Mouse (Mus musculus): ENCODE data around the gene Pced1a.

Pced1a gene

DNA sequence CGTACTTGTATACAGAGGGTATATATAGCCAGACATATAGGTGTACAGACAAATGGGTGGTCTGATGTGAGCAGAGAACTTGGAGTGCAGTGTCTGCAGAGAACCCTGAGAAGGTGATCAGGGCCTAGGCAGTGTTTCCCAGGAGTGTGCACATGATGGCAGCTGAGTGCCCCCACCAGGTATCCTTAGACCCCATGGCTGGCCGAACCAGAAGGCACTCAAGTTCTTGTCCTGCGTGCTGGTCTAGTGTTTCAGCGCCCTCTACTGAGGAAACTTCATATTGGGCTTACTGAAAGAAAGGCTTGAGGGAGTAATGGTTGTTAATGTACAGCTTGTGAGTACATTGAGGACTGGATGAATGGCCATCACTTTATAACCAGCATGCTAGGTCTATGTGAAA, 8.7 kb upstream of the Pced1a start:
- DNase-seq: peak; percentile 47

DNA sequence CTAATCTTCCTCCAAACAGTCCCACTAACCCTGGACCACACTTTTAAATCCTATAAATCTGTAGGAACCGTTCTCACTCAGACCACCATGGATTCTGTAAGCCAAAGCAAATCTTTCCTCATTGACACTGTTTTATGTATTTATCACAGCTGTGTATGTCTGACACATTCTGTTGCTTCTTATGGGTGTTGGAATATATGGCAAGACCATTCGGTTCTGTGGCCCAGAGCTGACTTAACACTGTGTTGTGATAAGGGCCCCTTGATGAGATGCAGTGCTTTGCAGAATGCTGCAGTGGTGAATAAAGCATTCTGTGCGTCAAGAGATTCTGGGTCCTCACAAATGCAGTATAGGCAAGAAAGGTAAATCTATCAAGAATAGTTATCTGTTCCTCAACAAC, 7.7 kb upstream of the Pced1a start:
- no peak for DNase-seq

DNA sequence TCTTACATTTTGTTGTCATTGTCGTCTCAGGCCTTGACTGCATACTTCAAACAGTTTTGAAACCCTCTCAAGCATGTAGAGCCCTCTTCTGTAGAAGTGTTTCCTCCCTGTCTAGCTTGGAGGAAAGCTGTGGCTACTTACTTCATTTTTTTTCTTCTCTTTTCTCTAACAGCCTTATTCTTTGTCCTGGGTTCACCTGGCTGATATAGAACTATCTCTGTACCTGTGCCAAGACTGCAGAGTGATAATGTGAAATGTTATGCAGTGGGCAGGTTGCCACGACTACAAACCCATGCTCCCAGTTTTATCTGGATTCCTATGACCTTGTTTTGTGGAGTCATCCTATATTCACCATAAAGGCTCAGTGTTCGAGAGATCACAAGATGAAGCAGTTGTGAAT, 6.0 kb upstream of the Pced1a start:
- DNase-seq: no peak

DNA sequence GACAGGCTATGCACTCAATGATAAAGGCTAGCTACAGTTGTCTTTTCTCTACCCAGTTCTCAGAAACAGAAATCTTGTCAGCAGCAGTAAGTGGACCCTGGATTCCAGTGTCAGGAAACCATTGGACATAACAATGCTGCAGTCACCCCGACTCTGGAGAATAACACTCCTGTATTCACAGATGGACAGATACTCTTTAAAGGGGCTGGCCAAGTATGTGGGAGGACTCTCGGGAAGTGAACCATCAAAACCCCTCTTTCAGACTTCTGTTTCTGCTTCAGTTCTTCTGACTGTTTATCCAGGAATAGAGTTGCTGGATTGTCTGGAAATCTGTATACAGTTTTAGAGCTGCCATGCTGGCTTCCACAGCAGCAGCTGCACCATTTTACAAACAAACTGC, 5.3 kb upstream of the Pced1a start:
- DNase-seq: no peak

DNA sequence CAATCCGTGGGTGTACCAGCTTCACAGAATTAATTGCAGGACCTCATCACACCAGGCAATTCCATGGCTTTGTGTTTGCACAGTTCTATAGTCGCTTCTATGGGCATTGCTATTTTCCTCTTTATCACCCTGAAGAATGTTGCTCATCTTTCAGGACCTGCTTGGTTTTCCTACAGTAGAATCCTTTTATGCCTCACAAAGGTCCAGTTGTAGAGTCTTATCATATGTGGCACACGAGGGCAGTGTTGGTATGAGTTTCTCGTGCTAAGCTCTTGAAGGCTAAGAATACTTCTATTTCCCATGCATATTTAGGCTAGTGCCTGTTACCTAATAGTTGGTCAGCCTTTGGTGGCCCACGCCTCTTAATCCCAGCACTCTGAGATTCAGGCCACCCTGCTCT, 611 bp upstream of the Pced1a start:
- no peak for DNase-seq

DNA sequence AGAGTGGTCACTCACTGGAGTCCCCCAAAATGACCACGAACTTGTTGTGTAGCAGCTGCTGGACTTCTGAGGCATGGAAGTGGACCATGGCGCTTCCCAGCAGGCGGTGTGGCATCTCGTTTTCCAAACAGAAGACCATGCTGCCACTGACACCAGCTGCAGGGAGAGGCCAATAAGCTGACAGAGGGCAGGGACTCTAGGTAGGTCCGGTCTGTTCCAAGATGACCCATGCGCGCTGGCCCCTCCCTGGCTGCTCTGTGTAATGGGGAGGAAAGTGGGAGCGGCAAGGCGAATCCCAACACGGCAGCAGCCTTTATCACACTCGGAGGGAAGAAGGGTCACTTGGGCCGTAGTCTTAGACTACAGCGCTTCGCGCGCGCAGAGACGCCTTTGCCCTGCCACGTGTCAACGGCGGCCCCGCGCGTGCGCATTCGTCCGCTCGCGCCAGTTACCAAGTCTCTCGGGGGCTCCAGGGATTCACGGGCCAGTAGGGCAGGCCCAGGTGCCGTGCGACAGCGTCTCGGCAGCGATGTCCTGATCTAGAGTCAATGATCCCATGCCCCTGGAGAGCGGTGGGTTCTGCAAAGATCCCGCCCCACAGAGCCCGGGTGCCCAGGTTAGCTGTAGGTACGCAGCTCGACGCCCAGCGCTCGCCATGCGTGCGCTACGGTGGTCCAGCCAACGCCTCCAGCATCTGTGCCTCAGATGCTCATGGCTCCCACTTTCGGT, 940 bp downstream of the Pced1a start:
- peak; percentile 79 for DNase-seq

DNA sequence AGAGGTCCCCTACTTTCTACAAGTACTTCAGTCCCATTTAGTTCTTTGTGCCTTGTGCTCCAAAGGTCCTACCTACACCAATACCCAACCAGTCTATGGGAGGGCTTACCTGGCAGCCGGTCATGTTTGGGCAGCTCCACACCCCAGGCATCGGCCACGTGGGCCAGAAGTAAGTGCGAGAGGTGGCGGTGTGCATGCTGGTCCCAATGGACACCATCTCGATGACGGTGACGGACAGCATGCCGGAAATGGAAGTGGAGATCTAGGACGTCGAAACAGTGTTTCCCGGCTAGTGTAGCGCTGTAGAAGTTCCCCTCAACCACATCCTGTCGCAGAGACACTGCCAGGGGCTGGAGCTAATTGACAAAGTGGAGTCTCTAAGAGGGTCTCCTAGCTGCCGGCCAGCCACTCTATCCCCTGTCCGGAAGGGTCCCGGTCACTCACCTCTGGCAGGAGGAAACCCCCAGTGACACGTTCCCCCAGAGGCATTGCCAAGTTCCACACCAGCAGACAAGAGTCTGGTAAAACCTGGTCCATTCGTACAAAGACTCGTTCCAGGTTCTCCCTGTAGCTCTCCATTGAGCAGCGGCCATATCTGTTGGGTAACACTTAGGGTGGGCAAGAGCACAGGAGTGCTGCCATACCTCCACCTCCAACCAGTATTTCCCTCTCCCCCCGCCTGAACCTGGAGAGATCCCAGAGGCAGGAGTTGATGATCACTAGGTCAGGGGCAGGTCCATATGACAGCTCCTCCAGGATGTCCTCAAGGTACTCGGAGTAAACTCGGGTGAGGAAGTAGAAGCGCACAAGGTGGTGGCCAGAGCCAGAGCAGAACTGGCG, 2.5 kb downstream of the Pced1a start:
- DNase-seq: peak; percentile 14

DNA sequence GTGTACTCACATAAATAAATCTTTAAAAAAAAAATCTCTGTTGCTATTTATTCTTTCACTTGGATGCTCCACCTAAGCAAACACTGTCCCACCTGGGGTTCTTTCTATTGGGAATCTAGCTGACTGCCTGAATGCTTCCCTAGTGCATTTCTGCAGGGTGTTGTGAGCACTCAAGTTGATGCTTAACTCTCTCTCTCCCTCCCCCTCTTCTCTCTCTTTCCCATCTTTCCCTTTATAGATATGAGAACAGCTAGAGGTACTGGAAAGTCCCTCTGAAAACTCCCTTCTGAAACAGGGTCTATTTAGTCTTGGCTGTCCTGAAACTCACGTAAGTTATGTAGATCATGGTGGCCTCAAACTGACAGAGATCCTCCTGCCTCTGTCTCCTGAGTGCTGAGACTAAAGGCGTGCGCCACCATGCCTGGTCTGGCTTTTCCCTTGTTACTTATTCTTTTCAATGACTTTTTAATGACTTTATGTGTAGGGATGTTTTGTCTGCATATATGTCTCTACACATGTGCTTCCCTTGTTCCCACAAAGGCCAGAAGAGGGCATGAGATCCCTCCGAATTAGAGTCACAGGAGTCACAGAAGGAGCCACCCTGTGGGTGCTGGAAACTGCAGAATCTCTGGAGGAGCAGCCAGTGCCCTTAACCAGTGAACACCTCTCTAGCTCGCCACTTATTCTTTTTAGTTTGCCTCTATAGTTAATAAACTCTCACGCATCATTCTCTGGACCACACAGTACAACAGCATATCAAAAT, 10.2 kb downstream of the Pced1a start:
- no peak for DNase-seq

DNA sequence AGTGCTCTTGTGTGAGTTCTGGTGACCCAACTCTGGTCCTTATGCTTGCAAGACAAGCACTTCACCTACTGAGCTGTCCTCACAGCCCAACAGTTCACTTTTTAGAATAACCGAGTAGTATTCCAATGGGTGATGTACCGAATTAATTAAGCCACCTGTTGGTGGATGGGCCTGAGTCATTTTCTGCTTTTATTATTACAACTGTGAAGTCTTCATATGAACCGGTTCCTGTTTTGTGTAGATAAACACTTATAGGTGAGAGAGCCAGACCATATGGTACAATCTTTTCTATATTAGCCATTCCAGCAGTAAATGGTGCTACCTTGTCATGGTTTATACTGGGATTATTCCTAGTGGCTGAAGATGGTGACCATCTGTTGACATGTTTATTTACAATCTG, 11.7 kb downstream of the Pced1a start:
- no peak for DNase-seq

DNA sequence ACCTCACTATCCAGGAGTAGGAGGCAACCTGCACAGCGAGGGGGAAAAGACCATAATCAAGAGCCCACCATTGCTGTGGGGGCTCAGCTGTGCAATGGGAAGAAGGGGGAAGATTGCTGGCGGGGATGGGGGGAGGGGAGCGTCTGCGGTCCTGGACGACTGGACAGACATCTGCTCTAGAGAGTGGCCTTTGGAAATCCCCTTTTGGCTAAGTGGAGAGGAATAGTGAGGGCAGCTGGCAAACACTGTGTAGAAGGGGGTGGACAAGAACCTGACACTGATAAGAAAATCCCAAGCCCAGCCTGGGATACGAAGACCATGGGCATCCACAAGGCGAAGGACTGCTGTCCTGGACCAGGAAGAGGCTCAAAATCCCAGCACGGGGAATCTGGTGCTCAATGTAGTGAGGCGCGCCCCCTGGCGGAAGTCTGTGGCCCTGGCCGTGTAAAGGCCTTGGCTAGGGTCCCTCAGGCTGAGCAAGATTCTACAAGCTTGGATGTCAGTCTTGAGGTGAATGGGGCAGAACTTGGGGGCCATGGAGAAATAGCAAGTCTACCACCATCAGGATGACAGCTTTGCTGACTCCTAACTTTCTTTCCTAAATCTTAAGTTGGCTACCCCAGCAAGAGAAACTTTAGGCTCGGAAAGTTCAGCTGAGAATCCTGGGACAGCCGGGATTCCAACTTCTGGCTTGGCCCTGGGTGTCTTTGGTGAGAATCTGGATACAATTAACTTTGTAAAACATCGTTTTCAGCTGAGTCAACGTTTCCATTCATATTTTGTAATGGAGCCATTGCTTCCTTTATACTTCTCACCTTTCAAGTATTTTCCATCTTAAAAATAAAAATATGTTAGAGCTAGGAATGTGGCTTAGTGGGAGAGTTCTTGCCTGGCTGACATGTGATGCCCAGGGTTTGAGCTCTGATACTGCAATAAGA, 12.7 kb downstream of the Pced1a start:
- DNase-seq: peak; percentile 84

DNA sequence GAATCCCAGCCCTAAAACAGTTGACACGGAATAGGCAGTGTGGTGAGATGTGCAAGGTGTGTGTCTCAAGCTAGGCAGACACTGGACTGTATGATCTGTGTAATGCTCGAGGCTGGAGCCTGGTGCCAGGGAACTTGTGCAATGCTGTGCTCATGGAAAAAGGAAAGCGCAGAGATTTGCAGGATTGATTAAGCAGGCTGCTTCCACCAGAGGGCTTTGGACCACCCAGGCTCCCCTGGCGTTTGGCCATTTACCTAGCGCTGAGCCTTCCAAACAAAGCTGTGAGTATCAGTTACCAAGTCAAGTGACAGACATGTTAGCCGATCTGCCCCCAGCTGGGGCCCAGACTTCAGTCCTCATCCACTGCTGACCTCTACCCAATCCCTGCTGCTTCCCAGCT, 16.3 kb downstream of the Pced1a start:
- no peak for DNase-seq

DNA sequence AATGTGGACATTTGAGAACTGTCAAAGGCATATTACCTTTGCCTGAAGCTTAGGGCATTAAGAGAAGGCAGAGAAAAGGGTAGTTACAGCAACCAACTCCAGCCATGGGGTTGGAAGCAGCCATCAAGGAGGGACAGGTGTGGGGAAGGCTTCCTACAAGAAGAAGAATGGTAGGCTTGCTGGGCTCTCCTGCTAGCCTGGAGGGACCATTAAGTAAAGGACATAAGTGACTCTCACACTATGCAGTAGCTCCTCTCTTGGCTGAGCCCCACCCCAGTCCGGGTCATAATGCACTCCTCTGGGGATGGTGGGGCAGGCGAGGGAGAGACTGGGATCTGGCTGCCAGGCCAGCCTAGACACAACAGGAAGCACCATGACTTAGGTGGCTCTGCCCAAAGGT, 18.3 kb downstream of the Pced1a start, which contains the start of gene Tmem239:
Gene Tmem239 (plus strand): TSS at position 301 of the 400 bp plus-strand sequence.
- no peak for DNase-seq

DNA sequence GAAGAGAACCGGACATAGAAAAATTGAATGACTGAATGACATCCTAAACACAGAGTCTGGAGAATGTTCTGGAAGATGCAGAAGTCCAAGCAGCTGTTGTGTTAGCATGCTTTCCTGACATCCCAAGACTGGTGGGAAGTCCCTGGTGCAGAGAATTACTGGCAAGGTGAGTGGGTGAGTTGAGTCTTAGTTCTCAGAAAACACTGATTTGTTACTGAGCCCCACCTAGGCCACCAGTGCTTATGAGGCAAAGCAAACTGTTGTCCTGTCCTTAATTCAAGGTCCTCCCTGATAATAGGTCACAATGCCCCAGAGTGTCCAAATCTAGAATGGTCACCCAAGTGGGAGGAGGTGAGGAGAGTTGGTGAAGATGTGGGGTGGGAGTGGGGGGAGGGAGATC, 19.6 kb downstream of the Pced1a start, which contains the start of the genes Gm28372 and 1700020A23Rik:
Gene Gm28372 (plus strand): TSS at position 301 of the 400 bp plus-strand sequence.
Gene 1700020A23Rik (plus strand): TSS at position 321 of the 400 bp plus-strand sequence.
- DNase-seq: no peak

DNA sequence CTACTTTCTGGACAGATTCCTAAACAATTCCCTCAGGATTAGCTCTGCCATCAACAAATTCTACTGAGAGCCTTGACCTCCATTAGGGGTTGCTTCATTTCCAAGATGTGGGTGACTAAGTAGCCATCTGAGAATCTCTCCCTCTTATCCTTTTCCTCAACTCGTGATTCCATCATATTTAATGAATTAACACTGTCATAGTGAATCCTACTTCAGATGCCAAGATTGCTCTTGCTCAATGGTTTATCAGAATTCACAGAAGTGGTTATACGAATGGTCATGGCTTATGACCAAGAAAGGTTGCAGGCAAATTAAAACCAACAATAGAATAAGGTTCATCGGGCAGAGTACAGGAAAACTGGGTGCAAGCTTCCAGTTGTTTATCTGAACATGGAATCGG, 22.6 kb downstream of the Pced1a start:
- DNase-seq: no peak

DNA sequence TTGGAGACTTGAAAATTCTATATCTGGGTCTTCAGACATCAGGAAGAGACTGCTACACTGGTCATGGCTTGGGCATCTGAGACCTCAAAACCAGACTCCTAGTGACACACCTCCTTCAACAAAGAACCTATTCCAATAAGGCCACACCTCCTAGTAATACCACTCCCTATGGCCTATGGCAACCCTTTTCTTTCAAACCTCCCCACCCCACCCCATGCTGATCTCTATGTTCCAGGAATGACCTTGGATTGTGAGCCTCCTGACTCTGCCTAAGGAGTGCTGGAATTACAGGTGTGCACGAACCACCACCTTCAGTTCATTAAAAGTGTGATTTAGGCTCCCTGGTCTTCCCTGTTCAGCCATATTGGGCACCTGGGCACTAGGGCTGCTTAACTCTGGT, 24.5 kb downstream of the Pced1a start:
- no peak for DNase-seq

DNA sequence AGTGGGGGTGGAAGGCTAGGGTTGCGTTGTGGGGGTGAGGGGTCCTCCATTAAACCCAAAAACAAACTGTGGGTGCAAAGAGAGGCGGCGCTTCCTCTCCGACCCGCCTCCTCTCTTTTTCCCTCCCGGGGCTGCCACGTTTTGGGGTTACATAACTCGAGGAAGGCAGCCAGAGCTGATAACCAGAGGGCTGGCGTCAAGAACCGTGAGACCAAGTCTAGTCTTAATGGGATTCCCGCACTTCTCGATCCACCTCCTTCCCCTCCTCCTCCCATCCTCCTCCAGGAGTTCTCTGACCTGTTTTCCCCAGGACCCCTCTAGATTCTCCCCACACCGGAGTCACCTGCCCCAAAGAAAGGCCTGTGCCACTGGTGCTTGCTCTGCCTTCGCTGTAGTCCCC, 26.4 kb downstream of the Pced1a start:
- peak; percentile 11 for DNase-seq

DNA sequence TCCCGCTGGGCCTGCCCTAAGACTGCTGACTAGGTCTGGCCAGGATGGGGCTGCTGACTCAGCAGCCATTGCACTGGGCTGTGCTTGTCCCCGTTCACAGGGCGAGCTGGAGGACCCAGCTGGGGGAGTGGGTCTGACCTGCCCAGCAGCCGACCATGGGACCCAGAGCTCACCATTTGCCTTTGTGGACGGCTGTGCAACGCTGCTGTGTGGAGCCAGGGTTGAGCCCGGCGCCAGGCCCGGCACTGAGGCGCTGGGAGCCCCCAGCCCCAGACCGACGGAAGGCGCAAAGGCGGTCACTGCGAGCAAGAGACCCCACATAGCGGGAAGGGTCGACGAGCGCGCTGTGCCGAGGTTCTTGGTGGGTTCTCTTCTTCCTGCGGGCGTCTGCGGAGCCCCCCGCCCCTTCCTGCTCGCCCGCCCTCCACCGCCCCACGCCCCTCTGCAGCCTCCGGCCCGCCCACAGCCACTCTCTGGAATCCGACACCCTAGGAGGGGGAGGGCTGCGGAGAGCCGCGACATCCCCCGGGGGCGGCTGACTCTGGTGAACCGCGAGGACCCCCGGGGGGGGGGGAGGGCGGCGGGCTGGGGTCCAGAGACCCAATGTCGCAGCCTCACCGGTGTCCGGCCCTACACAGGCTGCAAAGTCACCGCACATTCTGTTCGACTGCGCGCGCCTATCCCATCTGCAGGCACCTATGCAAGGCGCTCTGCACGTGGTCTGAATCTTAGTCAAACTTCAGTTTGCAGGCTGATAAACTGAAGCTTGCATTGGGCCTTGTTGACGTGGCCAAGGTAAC, 27.1 kb downstream of the Pced1a start, which contains the start of gene Cpxm1:
Gene Cpxm1 (minus strand): TSS at position 389 of the 800 bp plus-strand sequence.
- DNase-seq: no peak

DNA sequence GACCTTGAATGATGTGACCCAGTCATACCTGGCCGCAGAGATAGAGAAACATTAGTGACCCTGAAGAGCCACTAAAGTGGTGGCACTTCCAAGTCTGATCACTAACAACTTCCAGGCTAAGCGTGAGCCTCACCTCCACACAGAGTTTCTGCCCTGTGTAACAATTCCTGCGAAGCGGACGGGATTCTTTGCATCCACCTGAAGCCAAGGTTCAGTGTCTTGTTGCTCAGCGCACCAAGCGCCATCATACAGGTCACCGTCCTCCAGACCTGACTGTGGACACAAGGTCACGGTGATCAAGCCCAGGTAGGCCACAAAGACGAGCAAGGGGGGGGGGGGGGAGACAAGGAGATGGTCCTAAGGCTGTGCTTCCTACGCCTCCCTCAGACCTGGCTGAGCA, 28.8 kb downstream of the Pced1a start:
- DNase-seq: no peak

DNA sequence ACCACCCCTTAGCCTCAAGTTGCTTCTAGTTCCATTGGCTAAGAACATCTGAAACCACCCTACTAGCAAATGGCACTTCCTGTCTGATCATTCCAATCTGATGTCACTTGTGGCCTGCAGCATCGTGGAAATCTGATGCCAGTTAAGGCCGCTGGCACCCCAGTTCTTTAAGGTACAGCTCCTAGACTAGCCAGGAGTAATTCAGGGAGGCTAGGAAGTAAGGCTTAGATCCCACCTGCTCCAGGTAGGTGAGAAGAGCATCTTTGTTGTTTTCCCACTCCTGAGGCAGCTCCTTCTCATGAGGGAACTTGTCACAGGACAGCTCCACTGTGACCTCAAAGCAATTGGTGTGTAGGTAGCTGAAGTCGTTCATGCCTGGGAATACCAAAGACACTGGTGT, 31.7 kb downstream of the Pced1a start:
- DNase-seq: no peak

DNA sequence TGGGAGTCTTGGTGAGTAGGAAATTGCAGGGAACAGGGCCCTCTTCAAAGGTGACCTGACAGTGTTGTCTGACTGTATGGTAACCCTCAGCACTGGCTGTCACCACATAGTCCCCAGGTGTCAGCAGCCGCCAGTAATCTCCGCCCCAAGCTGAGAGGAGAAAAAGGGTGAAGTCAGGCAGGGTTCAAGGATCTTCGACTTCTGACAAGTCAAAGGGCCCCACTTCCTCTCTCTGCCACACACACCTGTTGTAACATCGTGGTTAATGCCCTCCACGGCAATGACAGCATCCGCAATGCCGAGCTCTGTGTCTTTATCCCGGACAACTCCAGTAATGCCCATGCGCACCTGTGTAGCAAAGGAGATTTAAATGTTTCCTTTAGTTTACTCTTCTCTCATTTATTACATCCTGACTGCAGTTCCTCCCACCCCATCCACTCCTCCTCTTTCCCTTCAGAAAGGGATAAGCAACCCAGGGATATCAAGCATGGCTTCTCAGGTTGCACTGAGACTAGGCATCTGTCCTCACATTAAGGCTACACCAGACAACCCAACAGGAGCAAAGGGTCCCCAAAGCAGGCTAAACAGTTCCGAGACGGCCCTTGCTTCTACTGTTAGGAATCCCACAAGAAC, 33.4 kb downstream of the Pced1a start:
- DNase-seq: no peak

DNA sequence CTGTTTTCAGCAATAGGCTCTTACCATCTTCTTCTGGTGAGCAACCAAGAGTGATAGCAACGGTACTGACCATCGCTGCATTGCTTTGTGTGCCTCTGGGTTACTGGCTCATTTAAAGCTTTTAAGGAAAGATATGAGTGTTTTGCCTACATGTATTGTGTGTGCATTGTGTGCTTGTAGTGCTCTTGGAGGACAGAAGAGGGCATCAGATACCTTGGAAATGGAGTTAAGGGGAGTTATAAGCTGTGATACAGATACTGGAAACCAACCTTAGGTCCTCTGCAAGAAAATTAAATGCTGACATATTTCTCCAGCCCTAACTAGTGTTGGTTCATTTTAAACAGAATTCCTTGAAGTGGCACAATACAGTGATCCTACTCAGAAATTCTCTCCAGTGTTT, 35.7 kb downstream of the Pced1a start:
- DNase-seq: no peak

Measured in cerebellum, adult 8-10 months (tissue).